Mouse (Mus musculus) heart, embryonic 11.5 days (tissue): ENCODE measurements at regions not wholly inside any gene's neighbourhood (a gene's known extent, or its start where the extent isn't known, plus 50 kb on each side); places are given as distances from the start of the nearest gene placed in this dataset.
A peak's percentile ranks its signal among the peaks of the same experiment; 100 is the strongest.

Source experiments
- ATAC-seq: fragments of 200-750 bp; cut with Nextera tagmentation; replicated peaks from 2 replicates; pipeline ENCODE4 v1.8.0; 2017; ENCODE audit warnings: moderate library complexity; ENCODE audit not compliant: insufficient number of reproducible peaks, low FRiP score, low TSS enrichment
- H3K27ac ChIP-seq: fragments of 300-500 bp; sonication (generic); 2 replicates; pipeline ENCODE4 v1.5.1; 2014; ENCODE audit warnings: mild to moderate bottlenecking, low read depth, low read length
- H3K27me3 ChIP-seq: fragments of 300-500 bp; sonication (generic); 2 replicates; pipeline ENCODE4 v1.6.1; 2014; ENCODE audit warnings: mild to moderate bottlenecking, low read length, mixed read lengths; ENCODE audit not compliant: control insufficient read depth, insufficient read depth
- H3K36me3 ChIP-seq: fragments of 300-500 bp; sonication (generic); 2 replicates; pipeline ENCODE4 v1.6.1; 2014; ENCODE audit warnings: mild to moderate bottlenecking, low read length, moderate library complexity, mixed read lengths; ENCODE audit not compliant: control insufficient read depth, insufficient read depth
- H3K4me1 ChIP-seq: fragments of 300-500 bp; sonication (generic); 2 replicates; pipeline ENCODE4 v1.6.1; 2014; ENCODE audit warnings: low read length; ENCODE audit not compliant: control insufficient read depth, insufficient read depth
- H3K4me2 ChIP-seq: fragments of 300-500 bp; sonication (generic); 2 replicates; pipeline ENCODE4 v1.6.1; 2014; ENCODE audit warnings: mild to moderate bottlenecking, moderate library complexity
- H3K4me3 ChIP-seq: fragments of 300-500 bp; sonication (generic); 2 replicates; pipeline ENCODE4 v1.5.1; 2014; ENCODE audit warnings: low read depth, low read length
- H3K9ac ChIP-seq: fragments of 300-500 bp; sonication (generic); 2 replicates; pipeline ENCODE4 v1.6.1; 2014; ENCODE audit warnings: mild to moderate bottlenecking, low read depth, low read length, moderate library complexity
- H3K9me3 ChIP-seq: fragments of 300-500 bp; sonication (generic); replicated peaks from 2 replicates; pipeline ENCODE4 v1.6.1; 2016; ENCODE audit warnings: low read length; ENCODE audit not compliant: control insufficient read depth
- WGBS: fragments of 180-500 bp; shearing (Covaris S2); extraction: QIAGEN DNeasy Blood & Tissue Kit; methylation state at CpG from one replicate; pipeline ENCODE4 v1.1.7; 2014; ENCODE audit not compliant: insufficient replicate concordance; 5-methylcytosine and 5-hydroxymethylcytosine counted together

GRCm38 (mm10) chr10:8088737-8089136, 132.7 kb upstream of the Tab2 start:
- ATAC-seq = no peak
- Histone ChIP-seq H3K4me1 (peaks cover 13% of the 10 kb centered on the region), H3K9me3 (no peaks in the 10 kb centered on the region), H3K4me2 (no peak overlapping the region), H3K9ac (no peak overlapping the region), H3K27me3 (no peaks in the 10 kb centered on the region), H3K36me3 (no peaks in the 10 kb centered on the region), H3K4me3 (no peak overlapping the region), H3K27ac (no peak overlapping the region)
- 74% methylated on average over 3 of the region's 3 CpGs for WGBS

GRCm38 (mm10) chr10:8088321-8088720, 132.3 kb upstream of the Tab2 start:
- ATAC-seq = no peak
- H3K4me3 ChIP-seq = no peak overlapping the region
- no peak overlapping the region; the same call in 1 of the 2 replicates for H3K4me2 ChIP-seq
- no peaks in the 10 kb centered on the region for H3K9me3 ChIP-seq
- 85% methylated on average over 3 of the region's 3 CpGs for WGBS
- peaks cover 13% of the 10 kb centered on the region for H3K4me1 ChIP-seq
- no peaks in the 10 kb centered on the region for H3K36me3 ChIP-seq
- H3K27ac ChIP-seq = no peak overlapping the region
- no peaks in the 10 kb centered on the region for H3K27me3 ChIP-seq
- H3K9ac ChIP-seq = no peak overlapping the region

DNA sequence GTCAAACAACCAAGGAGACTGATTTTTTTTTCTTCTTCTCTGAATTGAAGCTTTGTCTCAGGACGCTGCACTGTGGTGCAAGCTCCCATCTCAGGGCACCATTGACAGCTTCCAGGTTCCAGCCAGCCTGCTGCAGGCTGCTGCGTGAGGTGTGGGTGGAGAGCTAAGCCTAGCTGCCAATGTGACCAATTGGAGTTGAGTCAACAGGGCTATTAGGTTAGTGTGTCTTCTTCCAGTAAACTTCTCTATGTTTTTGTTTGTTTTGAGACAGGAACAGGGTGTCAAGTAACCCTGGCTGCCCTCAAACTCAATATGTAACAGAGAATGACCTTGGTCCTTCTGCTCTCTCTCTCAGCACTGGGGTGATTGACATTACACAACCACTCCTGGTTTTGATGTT, 131.1 kb upstream of the Tab2 start:
- H3K9ac ChIP-seq = no peak overlapping the region
- H3K36me3 ChIP-seq = no peaks in the 10 kb centered on the region
- peaks cover 12% of the 10 kb centered on the region for H3K4me1 ChIP-seq
- WGBS = 35% methylated on average over 2 of the region's 2 CpGs
- H3K4me2 ChIP-seq = no peak overlapping the region
- no peak overlapping the region for H3K4me3 ChIP-seq
- H3K9me3 ChIP-seq = no peaks in the 10 kb centered on the region
- no peak for ATAC-seq
- H3K27ac ChIP-seq = no peak overlapping the region
- H3K27me3 ChIP-seq = no peaks in the 10 kb centered on the region

GRCm38 (mm10) chr10:8086442-8086841, 130.4 kb upstream of the Tab2 start:
- H3K27ac ChIP-seq = no peak overlapping the region
- 71% methylated on average over 4 of the region's 4 CpGs for WGBS

DNA sequence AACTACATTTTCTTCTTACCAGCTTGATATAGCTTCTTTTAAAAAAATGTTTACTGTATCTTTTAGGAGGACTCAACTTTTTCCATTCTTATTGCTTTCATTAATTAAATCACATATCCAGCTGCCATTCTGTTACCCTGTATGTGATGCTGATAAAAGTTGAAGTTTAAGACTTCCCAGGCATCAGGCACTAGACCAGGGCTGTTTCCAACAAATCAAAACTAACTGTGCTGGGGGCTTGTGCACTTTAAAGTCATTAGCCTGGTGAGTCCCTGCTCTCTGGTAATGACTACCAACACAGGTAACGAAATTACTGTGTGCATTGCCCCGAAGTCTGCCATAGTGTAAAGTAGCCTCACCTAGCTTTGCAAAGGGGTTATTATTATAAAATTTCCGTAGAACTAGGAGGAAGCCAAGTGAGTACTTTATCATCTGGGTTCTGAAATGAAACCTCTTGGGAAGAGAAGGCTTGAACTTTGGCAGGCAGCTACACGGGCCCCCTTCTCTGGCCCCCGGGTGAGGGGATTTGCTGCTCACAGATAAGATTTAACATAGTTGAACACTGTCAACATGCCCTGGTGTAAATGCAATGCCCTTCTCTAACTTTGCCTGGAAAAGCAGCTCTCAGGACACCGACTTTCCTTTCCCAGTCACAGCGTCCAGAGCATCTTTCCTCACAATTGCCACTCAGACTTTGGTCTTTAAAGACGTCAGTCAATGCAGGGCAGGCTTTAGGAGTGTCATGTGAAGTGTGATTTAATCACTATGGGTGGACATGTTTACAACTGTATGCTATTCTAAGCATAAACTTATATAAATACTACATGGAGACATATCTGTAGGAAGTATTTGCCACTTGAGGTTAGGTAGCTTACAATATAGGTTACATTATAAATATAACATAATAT, 122.1 kb upstream of the Tab2 start:
- H3K9ac ChIP-seq = no peak overlapping the region
- ATAC-seq = peak; percentile 69; the same call in 1 of the 2 replicates
- peak overlapping the region; percentile 40; the same call in 1 of the 2 replicates for H3K4me2 ChIP-seq
- H3K27ac ChIP-seq = peak overlapping the region; percentile 79
- H3K4me1 ChIP-seq = peaks cover 8% of the 10 kb centered on the region; the same call in 1 of the 2 replicates
- no peaks in the 10 kb centered on the region for H3K27me3 ChIP-seq
- H3K36me3 ChIP-seq = no peaks in the 10 kb centered on the region
- no peaks in the 10 kb centered on the region for H3K9me3 ChIP-seq
- H3K4me3 ChIP-seq = no peak overlapping the region
- WGBS = 25% methylated on average over 8 of the region's 8 CpGs

More at GRCm38 (mm10) chr10:8086442-8086841, 130.4 kb upstream of the Tab2 start:
- H3K4me3 ChIP-seq = no peak overlapping the region
- H3K4me1 ChIP-seq = peaks cover 5% of the 10 kb centered on the region; the same call in 1 of the 2 replicates
- no peak for ATAC-seq
- H3K27me3 ChIP-seq = no peaks in the 10 kb centered on the region
- no peaks in the 10 kb centered on the region for H3K36me3 ChIP-seq
- no peak overlapping the region for H3K4me2 ChIP-seq
- no peak overlapping the region for H3K9ac ChIP-seq
- H3K9me3 ChIP-seq = no peaks in the 10 kb centered on the region

DNA sequence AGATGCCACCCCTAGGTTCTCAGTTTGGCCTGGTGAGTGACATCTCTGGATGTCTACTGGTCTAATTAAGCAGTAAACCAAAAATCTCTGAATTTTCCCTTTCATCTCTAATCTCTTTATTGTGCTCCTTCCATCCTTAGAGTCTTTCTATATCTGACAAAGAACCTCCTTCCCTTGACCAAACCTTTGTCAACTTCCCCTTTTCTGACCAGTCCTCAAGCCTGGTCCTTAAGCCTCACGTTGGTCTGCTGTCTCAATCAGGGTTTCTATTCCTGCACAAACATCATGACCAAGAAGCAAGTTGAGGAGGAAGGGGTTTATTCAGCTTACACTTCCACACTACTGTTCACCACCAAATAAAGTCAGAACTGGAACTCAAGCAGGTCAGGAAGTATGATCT, 116.4 kb upstream of the Tab2 start:
- H3K9me3 ChIP-seq = no peaks in the 10 kb centered on the region

GRCm38 (mm10) chr10:8071858-8072257, 115.8 kb upstream of the Tab2 start:
- H3K4me1 ChIP-seq = no peaks in the 10 kb centered on the region
- H3K9ac ChIP-seq = no peak overlapping the region
- WGBS = 56% methylated on average over 3 of the region's 3 CpGs
- H3K4me3 ChIP-seq = no peak overlapping the region
- ATAC-seq = no peak
- no peak overlapping the region for H3K4me2 ChIP-seq
- no peaks in the 10 kb centered on the region for H3K36me3 ChIP-seq
- H3K9me3 ChIP-seq = no peaks in the 10 kb centered on the region
- no peaks in the 10 kb centered on the region for H3K27me3 ChIP-seq
- H3K27ac ChIP-seq = no peak overlapping the region

More for the DNA sequence above, 116.4 kb upstream of the Tab2 start:
- H3K4me1 ChIP-seq = peaks cover 3% of the 10 kb centered on the region; the same call in 1 of the 2 replicates
- no peak overlapping the region for H3K27ac ChIP-seq
- 87% methylated on average over 1 of the region's 1 CpGs for WGBS
- H3K4me2 ChIP-seq = no peak overlapping the region
- H3K4me3 ChIP-seq = no peak overlapping the region
- H3K27me3 ChIP-seq = no peaks in the 10 kb centered on the region
- no peak for ATAC-seq
- H3K9ac ChIP-seq = no peak overlapping the region
- H3K36me3 ChIP-seq = no peaks in the 10 kb centered on the region

- WGBS = 42% methylated on average over 2 of the region's 2 CpGs
- no peaks in the 10 kb centered on the region for H3K9me3 ChIP-seq
- 0 out of 2 replicates have a peak overlapping the region, but pooled peaks have one; percentile 3 for H3K27ac ChIP-seq
- no peak overlapping the region for H3K4me2 ChIP-seq
- no peak overlapping the region for H3K4me3 ChIP-seq
- H3K9ac ChIP-seq = no peak overlapping the region
- H3K4me1 ChIP-seq = no peaks in the 10 kb centered on the region
- no peaks in the 10 kb centered on the region for H3K27me3 ChIP-seq
- H3K36me3 ChIP-seq = no peaks in the 10 kb centered on the region
- no peak for ATAC-seq
Measured at GRCm38 (mm10) chr10:8070472-8070871, 114.4 kb upstream of the Tab2 start.
